Mouse (Mus musculus) B cell, adult 2 months (primary cell): Measurements from ENCODE around the gene Exd1.
"Not testable (repeated sequence)": the region's sequence is repeated elsewhere in the genome, so short reads cannot be mapped to it uniquely, and the experiment has no call there.

ENCODE experiments used
- DNase-seq, 2 experiments: peaks; one replicate each; pipeline ENCODE4 v3.0.0; 2022

Gene Exd1

GRCm38 (mm10) chr2:119538802-119539201, 8.6 kb downstream of the Exd1 start:
- no peak for DNase-seq

GRCm38 (mm10) chr2:119525422-119525821, 22.0 kb downstream of the Exd1 start:
- no peak for DNase-seq

DNA sequence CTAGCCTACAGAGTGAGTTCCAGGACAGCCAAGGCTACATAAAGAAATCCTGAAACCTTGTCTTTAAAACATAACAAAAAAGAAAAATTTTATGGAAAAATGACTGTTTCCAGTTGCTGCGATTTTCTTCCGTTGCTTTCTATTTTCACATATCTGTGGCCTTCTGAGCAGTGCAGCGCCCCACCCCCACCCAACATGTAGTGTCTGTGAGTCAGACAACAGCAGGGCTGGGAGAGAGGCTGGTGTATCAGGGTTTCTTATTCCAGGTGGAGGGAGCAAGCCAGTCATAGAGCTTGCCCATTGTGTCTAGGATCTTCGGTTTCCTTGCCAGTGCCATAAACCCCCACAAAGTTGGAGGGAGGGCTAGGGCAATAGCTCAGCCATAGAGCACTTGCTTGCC, 23.6 kb downstream of the Exd1 start:
- no peak for DNase-seq

DNA sequence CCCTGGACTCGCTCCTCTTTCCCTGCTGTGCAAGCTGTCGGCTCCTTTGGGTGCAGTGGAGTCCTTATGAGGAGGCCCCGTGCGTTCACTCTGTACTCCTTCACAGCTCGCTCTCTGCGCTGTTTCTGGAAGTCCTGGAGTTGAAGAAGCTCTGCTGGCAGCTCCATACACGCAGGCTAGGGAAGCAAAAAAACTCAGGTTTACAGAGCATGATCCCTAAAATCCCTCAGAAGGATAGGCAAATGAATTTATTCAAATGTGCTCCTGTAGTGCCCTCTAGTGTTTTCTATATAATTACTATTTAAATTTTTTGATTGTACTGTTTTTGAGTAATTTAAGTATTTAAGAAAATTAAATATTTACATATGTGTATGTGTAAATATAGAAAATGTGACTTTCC, 26.9 kb downstream of the Exd1 start:
- DNase-seq, result no peak

- DNase-seq, result peak; percentile 56 to 59
These were observed 30.6 kb downstream of the Exd1 start for GRCm38 (mm10) chr2:119516811-119517210.

- no peak for DNase-seq
These were observed 33.4 kb downstream of the Exd1 start for GRCm38 (mm10) chr2:119514026-119514522.

GRCm38 (mm10) chr2:119512292-119512691, 35.1 kb downstream of the Exd1 start:
- DNase-seq, result peak; percentile 9 to 15

GRCm38 (mm10) chr2:119510856-119511255, 36.6 kb downstream of the Exd1 start:
- no peak for DNase-seq

GRCm38 (mm10) chr2:119508518-119508917, 38.9 kb downstream of the Exd1 start:
- DNase-seq, result not testable (repeated sequence)

GRCm38 (mm10) chr2:119507108-119507507, 40.3 kb downstream of the Exd1 start:
- DNase-seq, result peak; percentile 20 to 31

- no peak for DNase-seq
These were observed 46.3 kb downstream of the Exd1 start for GRCm38 (mm10) chr2:119500965-119501652.

DNA sequence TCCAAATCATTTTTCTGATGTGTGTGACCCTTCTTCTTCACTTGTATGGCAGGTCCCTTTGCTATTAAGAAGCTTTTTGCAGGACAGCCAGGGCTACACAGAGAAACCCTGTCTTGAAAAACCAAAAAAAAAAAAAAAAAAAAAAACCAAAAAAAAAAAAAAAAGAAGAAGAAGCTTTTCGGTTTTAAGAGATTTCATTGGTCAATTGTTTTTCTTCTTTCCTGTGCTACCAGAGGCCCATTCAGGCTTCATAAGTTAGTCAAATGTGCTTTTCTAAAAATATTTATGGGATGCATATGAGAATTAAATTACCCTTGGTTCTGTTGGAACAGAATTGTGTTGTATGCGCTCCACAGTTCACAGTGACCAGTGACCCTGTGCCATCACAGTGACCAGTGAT, 48.6 kb downstream of the Exd1 start:
- DNase-seq, result no peak

GRCm38 (mm10) chr2:119496082-119496481, 51.3 kb downstream of the Exd1 start:
- no peak for DNase-seq

GRCm38 (mm10) chr2:119491953-119492352, 55.5 kb downstream of the Exd1 start:
- DNase-seq, result no peak

DNA sequence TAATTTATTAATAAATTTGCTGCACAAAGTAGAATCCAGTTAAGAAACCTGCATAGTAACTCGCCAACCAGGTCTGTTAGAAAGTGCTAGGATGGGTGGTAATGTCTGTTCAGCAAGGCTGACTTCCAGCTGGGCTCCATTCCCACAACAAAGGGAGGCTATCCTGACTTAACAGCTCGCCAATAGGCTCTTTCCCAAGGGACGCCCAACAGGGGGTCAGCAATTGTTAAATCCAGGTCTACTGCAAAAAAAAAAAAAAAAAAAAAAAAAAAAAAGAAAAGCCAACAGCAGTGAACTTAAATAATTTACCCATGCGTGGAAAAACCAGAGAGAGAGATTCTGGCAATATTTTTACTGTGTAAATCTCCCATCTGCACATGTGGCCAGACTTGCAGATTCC, 60.9 kb downstream of the Exd1 start:
- no peak for DNase-seq

DNA sequence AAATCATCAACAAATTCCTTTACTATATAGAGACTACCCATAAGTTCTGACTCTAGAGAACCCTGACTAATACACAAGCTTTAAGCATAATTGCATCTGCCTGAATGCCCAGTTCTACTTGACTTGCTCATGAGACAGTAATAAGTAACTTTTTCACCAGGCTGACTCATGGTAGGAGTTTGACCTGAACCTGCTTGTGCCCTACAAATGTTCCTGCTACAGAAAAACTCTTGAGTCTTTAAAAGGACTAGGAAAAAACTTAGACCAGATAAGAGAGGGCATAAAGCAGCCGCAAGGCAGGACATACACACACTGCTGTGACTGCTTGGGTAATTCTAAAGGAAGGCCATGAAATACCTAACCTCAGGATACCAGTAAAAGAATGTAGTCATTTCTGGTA, 65.1 kb downstream of the Exd1 start:
- no peak for DNase-seq

DNA sequence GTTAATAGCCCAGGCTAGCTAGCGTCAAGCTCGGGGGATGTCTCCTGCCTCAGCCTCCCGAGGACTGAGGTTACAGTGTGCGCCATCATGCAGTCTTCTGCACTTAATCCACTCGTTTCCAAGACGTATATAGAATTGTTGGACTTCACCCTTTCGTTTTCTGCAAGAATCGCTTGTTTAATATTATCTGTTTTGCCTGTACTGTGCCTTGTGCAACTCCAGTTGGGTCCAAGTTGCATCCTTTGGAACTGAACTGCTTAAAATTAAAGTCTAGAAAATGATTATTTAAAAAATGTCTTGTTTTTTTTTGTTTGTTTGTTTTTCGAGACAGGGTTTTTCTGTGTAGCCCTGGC, 69.1 kb downstream of the Exd1 start:
- DNase-seq, result no peak

DNA sequence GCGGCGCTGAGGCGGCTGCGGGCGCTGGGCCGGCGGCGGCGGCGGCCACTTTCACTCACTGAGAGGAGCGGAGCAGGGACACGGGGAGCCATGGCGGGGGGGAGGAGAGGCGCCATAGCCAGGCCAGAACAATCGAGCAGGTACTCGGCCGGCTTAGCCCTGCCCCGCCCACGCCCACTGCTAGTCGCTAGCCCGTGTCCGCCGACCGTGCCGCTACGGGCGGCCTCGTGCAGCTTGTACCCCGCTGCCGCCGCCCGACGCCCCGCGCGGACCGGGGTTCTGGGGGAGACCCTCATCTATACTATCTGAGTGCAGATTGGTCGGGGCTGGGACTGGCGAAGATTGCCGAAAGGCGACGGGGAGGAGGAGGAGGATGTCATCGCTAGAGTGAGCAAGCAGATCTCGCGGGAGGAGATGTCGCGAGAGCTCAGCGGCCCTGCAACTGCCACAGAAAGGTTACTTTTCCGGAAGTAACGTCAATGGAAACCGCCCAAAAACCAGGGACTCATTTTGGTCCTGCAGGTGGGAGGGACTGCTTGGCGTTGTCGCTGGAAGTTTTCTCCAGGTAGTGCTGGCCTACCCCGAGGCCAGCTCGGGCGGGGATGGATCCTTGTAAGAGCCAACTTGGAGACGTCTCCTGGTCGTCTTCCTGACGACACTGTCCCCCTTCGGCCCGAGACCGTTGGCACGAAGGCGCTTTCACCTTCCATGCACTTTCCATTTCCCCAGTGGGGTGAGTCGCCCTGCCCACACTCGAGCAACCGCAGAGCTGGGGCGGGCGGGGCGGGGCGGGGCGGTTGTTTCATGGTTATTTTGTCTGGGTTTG, 69.6 kb downstream of the Exd1 start, which contains the start of gene Ino80:
Ino80 (minus strand) TSS at position 117 of the 826 bp plus-strand sequence.
- DNase-seq, result peak; percentile 96 to 97

DNA sequence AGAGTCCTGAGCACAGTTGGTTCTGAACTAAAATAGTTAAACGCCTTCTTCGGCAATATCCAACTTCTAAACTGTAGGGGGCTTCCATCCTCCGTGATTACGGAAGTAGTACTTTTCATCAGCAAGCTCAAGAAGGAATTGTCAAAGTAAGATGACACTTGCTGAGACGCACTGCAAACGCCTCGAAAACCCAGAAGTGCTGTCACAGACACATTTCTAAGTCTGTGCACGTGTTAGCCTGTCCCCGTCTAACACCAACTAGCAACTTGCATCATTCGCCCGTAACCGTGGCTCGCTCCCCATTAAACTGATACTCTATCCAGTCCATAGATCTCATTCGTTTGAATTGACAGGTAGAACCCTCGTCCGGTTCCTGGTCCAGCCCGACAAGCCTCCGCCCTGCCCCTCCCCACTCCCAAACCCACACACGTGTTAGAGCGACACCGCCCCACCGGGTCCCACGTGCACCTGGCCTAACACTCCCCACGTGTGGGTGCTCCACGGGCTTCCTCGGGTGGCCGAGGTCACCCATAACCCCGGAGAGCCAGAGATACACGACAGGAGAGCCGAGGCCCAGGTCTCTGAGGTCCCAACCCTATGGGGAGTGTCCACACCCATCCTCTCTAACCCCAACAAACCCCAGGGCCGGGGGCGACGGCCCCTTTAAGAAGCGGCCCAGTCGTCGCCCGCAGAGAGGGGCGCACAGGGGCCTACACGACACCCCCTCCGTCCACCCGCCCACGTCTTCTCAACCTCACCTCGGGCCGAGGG, 70.6 kb downstream of the Exd1 start:
- DNase-seq, result peak; percentile 82

DNA sequence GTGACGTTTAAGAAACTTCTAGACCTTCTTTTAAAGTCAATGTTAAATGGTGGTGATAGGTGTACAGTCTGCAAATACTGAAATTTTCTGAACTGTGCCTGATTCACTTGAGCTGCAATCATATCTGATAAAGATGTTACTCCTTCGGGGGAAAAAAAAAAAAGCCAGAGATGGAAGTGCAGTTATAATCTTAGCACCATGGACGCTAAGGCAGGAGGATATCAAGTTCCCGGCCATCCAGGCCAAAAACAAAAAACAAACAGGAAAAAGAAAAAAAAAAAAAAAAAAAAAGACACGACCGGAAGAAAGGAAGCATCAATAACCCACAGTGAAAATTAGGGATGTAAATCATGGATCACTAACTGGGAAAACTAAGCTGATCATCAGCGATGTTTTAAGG, 71.3 kb downstream of the Exd1 start:
- DNase-seq, result no peak
